Mouse (Mus musculus) urinary bladder, postnatal 25 days (tissue): ENCODE data around the gene Olfr629.
"Not testable (repeated sequence)": the region's sequence is repeated elsewhere in the genome, so short reads cannot be mapped to it uniquely, and the experiment has no call there.

Experiments used
- DNase-seq: peaks from one replicate; pipeline ENCODE4 v3.0.0; 2022; ENCODE audit warnings: low spot score

The Olfr629 gene

DNA sequence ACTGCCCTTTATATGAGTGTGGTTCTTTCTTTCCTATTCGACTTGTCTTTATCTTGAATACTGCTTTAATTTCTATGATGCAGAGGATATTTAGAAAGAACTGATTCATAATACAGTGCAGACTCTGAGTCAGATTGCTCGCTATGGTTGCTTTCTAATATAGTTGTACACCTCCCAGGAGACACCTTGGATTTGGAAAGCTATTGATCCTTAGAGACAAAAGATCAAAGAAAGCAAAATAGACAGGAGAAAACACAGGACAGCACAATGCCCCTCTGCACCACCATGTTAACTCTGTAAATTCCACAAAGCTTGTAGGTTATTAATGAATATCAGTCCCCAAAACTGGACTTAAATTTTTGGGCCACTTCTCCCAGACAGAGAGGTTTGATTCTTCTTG, at the start of gene Olfr629:
Gene Olfr629 (minus strand): TSS at position 101 of the 400 bp plus-strand sequence.
- no peak for DNase-seq

DNA sequence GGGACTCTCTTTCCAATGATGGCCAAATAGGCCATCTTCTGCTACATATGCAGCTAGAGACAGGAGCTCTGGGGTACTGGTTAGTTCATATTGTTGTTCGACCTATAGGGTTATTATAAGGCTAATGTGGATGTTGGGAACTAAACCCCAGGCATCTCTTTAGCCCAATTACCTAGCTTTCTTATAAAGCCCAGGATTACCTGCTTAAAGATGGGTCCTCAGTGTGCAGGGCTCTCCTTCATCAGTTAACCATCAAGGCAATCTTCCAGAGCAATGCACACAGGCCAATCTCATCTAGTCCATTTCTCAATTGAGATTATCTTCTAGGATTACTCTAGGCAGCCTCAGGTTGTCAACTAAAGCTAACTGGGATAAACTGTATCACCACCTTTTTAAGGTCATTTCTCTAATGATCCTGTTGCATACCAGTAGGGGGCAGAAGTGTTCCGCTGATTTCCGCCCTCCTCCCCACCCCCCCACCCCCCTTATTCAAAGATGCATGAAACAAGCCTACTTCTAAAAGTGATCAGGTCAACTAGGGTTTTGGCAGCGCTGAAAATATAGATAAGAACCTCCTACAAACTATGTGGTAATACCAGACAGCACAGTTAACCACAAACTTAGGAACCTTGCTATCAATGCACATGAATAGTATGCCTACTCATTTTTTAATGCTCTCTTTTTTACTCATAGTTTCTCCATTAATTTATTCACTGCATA, 48.1 kb upstream of the Olfr629 start:
- no peak for DNase-seq

DNA sequence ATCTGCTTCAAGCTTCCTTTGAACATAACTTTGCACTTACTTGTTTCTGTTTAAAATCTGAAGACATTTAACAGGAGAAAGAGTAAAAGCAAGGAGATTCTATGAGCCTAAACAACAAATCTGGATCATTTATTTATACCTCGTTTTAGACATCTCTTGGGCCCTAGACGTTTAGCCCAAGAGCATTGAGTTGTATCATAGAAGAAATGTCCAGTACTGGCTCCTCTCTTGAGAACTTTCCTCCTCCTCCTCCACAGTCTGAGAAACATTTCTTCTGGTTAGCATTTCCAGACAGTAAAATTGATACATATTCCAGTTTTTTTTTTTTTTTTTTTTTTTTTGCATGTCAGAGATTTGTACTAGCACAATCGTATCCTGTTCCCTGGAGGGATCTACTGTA, 47.0 kb upstream of the Olfr629 start, which contains the start of gene Olfr67:
Gene Olfr67 (minus strand): TSS at position 101 of the 400 bp plus-strand sequence.
- DNase-seq: no peak

DNA sequence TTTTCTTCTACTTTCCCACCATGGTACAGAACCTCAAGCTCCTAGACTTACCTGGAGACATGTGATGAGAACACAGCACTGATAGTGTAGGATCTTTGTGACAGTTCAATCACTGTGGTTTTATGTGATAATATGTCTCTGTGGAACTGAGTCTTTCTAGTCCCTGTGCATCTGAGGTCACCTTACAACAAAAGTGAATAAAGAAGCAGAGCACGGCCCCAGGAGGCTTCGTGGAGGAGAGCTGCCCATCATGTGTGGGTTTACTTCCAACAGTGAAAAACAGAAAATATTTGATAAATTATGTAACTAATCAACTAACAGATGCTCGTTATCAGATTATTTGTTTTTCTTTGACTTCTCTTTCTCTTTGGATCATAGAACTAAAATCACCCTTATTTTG, 34.9 kb upstream of the Olfr629 start, which contains the start of gene Olfr68:
Gene Olfr68 (minus strand): TSS at position 101 of the 400 bp plus-strand sequence.
- no peak for DNase-seq

DNA sequence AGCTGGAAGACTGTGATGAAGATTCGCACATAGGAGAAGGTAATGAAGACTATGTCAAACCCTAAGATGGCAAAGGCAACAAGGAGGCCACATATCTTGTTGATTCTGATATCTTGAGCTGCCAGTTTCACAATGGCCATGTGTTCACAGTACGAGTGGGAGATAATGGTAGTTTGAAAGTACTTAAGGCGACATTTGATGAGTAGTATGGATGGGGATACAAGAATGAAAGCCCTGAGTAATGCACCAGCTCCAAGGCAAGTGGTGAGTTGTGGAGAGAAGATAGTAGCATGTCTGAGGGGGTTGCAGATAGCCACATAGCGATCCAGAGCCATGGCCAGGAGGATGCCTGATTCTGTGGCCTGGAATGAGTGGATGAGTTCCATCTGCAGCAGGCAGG, 32.9 kb upstream of the Olfr629 start:
- not testable (repeated sequence) for DNase-seq

DNA sequence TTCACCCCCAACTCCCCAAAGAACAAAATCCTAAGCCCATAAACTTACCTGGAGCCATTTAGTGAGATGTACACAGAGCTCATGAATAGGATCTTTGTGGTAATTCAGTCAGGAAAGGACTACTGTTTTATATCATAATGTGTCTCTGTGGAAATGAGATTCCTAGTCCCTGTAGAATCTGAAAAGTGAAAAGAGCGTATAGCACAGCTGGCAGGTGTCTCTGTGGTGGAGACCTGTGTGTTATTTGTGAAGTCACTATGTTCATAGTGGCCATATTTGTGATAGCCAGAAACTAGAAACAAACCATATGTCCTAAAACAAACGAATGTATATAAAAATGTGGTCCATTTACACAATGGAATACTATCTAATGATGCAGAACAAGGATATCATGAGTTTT, 26.8 kb upstream of the Olfr629 start, which contains the start of gene Olfr69:
Gene Olfr69 (minus strand): TSS at position 101 of the 400 bp plus-strand sequence.
- no peak for DNase-seq

DNA sequence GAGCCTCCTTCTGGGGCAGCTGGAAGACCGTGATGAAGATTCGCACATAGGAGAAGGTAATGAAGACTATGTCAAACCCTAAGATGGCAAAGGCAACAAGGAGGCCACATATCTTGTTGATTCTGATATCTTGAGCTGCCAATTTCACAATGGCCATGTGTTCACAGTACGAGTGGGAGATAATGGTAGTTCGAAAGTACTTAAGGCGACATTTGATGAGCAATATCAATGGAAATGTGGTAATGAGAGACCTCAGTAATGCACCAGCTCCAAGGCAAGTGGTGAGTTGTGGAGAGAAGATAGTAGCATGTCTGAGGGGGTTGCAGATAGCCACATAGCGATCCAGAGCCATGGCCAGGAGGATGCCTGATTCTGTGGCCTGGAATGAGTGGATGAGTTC, 22.9 kb upstream of the Olfr629 start:
- not testable (repeated sequence) for DNase-seq

DNA sequence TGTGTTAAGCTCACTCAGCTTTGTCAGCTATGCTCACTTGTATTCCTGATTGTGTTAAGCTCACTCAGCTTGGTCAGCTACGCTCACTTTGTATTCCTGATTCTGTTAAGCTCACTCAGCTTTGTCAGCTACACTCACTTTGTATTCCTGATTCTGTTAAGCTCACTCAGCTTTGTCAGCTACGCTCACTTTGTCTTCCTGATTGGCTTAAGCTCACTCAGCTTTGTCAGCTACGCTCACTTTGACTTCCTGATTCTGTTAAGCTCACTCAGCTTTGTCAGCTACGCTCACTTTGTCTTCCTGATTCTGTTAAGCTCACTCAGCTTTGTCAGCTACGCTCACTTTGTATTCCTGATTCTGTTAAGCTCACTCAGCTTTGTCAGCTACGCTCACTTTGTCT, 17.5 kb upstream of the Olfr629 start:
- DNase-seq: not testable (repeated sequence)

DNA sequence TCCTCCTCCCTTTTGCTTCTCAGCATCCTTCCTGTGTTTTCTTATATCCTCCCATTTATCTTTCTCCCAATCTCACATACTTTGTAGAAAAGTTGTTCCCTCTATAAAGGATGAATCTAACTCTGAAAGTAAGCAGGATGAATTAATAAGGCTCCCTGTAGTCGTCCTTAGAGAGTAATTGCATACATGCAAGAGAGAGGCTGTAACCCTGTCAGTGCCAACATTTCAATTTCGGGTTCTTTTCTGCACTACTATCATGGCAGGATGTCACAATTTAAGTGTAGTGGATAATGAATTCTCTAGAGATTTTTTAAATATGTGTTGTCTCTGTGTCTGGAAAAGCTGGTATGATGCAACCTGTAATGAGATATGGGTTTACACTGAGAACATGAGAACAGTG, 12.5 kb upstream of the Olfr629 start, which contains the start of gene Olfr630:
Gene Olfr630 (minus strand): TSS at position 101 of the 400 bp plus-strand sequence.
- DNase-seq: no peak

DNA sequence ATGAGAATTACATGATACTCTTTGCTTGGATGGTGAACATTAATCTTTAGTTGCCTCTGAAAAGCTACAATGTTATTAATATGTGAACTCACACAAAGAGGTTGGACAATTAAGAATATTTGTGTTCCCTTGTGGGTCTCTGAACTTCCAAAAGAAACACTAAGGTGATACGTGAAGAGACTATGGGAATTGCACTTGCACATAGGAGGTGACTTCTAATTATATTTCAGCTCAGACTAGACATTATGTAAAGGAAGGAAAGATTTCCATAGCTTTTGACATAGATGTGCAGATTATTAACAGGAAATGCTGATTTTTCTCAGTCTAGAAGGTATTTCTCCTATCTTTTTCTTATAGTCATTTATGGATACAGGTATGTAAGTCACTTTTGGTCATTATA, 14.7 kb downstream of the Olfr629 start, which contains the start of gene Olfr628:
Gene Olfr628 (plus strand): TSS at position 301 of the 400 bp plus-strand sequence.
- no peak for DNase-seq

DNA sequence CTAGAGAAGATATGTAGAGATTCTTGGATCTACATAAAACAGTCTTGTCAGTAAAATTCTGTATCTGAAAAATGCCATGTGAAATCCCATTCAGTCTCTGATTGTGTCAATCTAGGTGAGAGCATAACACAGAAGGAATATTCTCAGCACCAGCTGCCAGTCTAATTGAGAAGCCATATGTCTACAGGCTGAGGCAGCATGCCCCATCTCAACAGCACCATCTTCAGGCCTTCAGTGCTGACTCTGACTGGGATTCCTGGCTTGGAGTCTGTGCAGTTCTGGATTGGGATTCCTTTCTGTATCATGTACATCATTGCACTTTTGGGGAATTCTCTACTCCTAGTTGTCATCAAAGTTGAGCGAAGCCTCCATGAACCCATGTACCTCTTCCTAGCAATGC, 28.3 kb downstream of the Olfr629 start:
- DNase-seq: not testable (repeated sequence)

DNA sequence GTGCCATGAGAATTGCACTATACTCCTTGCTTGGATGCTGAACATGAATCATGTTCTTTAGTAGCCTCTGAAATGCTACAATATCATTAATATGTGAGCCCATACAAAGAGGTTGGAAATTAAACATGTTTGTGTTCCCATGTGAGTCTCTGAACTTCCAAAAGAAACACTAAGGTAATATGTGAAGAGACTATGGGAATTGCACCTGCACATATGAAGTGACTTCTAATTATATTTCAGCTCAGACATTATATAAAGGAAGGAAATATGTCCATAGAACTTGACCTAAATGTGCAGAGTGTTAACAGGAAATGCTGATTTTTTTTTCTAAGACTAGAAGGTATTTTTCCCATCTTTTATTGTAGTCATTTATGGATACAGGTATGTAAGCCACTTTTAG, 30.4 kb downstream of the Olfr629 start, which contains the start of gene Olfr243:
Gene Olfr243 (plus strand): TSS at position 301 of the 400 bp plus-strand sequence.
- DNase-seq: no peak

DNA sequence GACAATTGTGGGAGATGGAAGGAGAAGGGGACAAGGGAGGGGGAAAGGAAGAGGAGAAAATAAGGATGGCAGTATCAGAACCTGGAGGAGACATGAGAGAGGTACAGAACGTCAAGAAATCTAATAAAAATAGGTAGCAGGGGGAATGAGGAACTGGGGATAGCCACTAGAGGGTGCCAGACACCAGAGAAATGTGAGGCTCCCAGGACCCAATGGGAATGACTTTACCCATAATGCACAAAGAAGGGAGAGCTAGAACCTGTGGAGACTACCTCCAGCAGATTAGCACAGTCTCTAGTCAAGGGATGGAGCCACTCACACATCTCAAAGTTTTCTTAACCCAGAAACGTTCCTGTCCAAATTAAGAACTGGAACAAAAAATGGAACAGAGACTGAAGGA, 32.7 kb downstream of the Olfr629 start:
- peak; percentile 2 for DNase-seq

DNA sequence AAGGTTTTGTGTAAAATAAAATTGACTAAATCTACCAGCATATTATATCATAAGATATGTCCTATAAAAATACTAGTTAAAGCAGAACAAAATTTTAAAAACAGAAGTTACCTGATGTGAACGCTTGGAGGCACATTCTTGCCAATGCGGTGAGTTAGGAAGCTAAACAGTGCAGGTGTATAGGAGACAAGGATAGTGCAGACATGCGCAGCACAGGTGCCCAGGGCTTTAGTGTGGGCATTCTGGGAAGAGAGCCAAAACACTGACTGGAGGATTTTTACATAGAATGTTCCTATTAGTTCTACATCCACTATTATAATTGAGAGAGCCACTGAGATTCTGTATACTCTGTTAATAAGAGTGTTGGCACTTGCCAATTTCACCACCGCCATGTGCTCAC, 45.3 kb downstream of the Olfr629 start:
- no peak for DNase-seq
